Mouse (Mus musculus) ovary, postnatal 10 days (tissue): ENCODE data around the gene Grin2a.

ENCODE experiments used
- DNase-seq: peaks from one replicate; pipeline ENCODE4 v3.0.0; 2022; ENCODE audit warnings: low spot score

Grin2a gene

GRCm38 (mm10) chr16:9865710-9866109 is 129.7 kb downstream of the Grin2a start:
- no peak for DNase-seq

- no peak for DNase-seq
These were observed 130.3 kb downstream of the Grin2a start for GRCm38 (mm10) chr16:9865039-9865438.

- no peak for DNase-seq
These were observed 137.6 kb downstream of the Grin2a start for GRCm38 (mm10) chr16:9857758-9858157.

GRCm38 (mm10) chr16:9851265-9851988 is 143.9 kb downstream of the Grin2a start:
- no peak for DNase-seq

GRCm38 (mm10) chr16:9841496-9841895 is 153.9 kb downstream of the Grin2a start:
- no peak for DNase-seq

GRCm38 (mm10) chr16:9836542-9836941 is 158.8 kb downstream of the Grin2a start:
- no peak for DNase-seq

- DNase-seq, result no peak
These were observed 161.1 kb downstream of the Grin2a start for GRCm38 (mm10) chr16:9834236-9834635.

GRCm38 (mm10) chr16:9825110-9825483 is 170.3 kb downstream of the Grin2a start:
- no peak for DNase-seq

- DNase-seq, result no peak
These were observed 170.8 kb downstream of the Grin2a start for GRCm38 (mm10) chr16:9824436-9825109.

- DNase-seq, result no peak
These were observed 171.7 kb downstream of the Grin2a start for GRCm38 (mm10) chr16:9823686-9824085.

- no peak for DNase-seq
These were observed 175.9 kb downstream of the Grin2a start for GRCm38 (mm10) chr16:9819508-9819907.

GRCm38 (mm10) chr16:9801338-9801737 is 194.0 kb downstream of the Grin2a start:
- no peak for DNase-seq

- no peak for DNase-seq
These were observed 195.1 kb downstream of the Grin2a start for GRCm38 (mm10) chr16:9800221-9800620.

GRCm38 (mm10) chr16:9792976-9793375 is 202.4 kb downstream of the Grin2a start:
- no peak for DNase-seq

- no peak for DNase-seq
These were observed 209.1 kb downstream of the Grin2a start for GRCm38 (mm10) chr16:9786261-9786660.

GRCm38 (mm10) chr16:9785821-9786220 is 209.5 kb downstream of the Grin2a start:
- no peak for DNase-seq

GRCm38 (mm10) chr16:9768981-9769380 is 226.4 kb downstream of the Grin2a start:
- DNase-seq, result no peak

GRCm38 (mm10) chr16:9768356-9768755 is 227.0 kb downstream of the Grin2a start:
- no peak for DNase-seq

- no peak for DNase-seq
These were observed 227.4 kb downstream of the Grin2a start for GRCm38 (mm10) chr16:9767946-9768345.

- no peak for DNase-seq
These were observed 231.3 kb downstream of the Grin2a start for GRCm38 (mm10) chr16:9764086-9764485.

- no peak for DNase-seq
These were observed 235.0 kb downstream of the Grin2a start for GRCm38 (mm10) chr16:9760347-9760746.

- no peak for DNase-seq
These were observed 238.5 kb downstream of the Grin2a start for GRCm38 (mm10) chr16:9756849-9757248.

GRCm38 (mm10) chr16:9754061-9754460 is 241.3 kb downstream of the Grin2a start:
- no peak for DNase-seq

GRCm38 (mm10) chr16:9753045-9753444 is 242.3 kb downstream of the Grin2a start:
- DNase-seq, result no peak
